Mouse (Mus musculus): Measurements from ENCODE around the gene Tmcc3.

DNA sequence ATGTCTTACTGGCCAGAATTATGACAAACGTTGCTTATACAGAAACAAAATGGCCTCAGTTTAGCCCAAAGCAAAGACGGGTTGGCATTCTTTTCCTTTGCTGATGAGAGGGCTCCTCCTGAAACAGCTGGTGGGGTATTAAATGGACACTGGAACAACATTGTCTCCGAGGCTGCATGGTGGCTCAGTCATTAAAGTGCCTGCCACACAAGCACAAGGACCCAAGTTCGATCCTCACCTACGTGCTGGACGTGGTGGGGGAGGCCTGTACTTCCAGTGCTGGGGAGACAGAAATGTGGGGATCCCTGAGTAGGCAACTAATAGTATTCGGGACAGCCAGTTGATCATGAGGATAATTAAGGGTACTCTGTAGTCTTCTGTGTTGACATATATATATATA lies 34.8 kb downstream of the Tmcc3 start:
- TF ChIP-seq POLR2A (IDR thresholded peaks at IDR 0.05; ENCODE audit: low read depth, low read length) (no peak), CTCF (conservative IDR thresholded peaks at IDR 0.05 in 1 of 2, IDR thresholded peaks at IDR 0.05 in 1 of 2; ENCODE audit: low read depth in 2 of 2, low read length in 2 of 2) (no peak)
